Mouse (Mus musculus) neural tube, embryonic 13.5 days (tissue): ENCODE data around the gene Ror1. TPM values are rescaled to one million over a fixed set of nuclear protein-coding genes. Genes with fewer than 3 reads are reported as not detected.

Experiments used
- ATAC-seq: fragments of 200-750 bp; cut with Nextera tagmentation; 2 replicates; pipeline ENCODE4 v1.8.0; 2017; ENCODE audit warnings: low read depth, mild to moderate bottlenecking, moderate TSS enrichment, moderate library complexity
- H3K27ac ChIP-seq: fragments of 300-500 bp; sonication (generic); replicated peaks from 2 replicates; pipeline ENCODE4 v1.5.1; 2015; ENCODE audit warnings: moderate library complexity, mild to moderate bottlenecking, inconsistent platforms
- H3K27me3 ChIP-seq: fragments of 300-500 bp; sonication (generic); 2 replicates; pipeline ENCODE4 v1.6.1; 2015; ENCODE audit warnings: mild to moderate bottlenecking, inconsistent platforms
- H3K36me3 ChIP-seq: fragments of 300-500 bp; sonication (generic); 2 replicates; pipeline ENCODE4 v1.6.1; 2015; ENCODE audit warnings: mild to moderate bottlenecking, inconsistent platforms
- H3K4me1 ChIP-seq: fragments of 300-500 bp; sonication (generic); replicated peaks from 2 replicates; pipeline ENCODE4 v1.6.1; 2015; ENCODE audit warnings: inconsistent platforms
- H3K4me2 ChIP-seq: fragments of 300-500 bp; sonication (generic); 2 replicates; pipeline ENCODE4 v1.6.1; 2015; ENCODE audit warnings: inconsistent platforms, mild to moderate bottlenecking, moderate library complexity
- H3K4me3 ChIP-seq: fragments of 300-500 bp; sonication (generic); 2 replicates; pipeline ENCODE4 v1.5.1; 2015; ENCODE audit warnings: mild to moderate bottlenecking, inconsistent platforms
- H3K9ac ChIP-seq: fragments of 300-500 bp; sonication (generic); 2 replicates; pipeline ENCODE4 v1.6.1; 2015; ENCODE audit warnings: moderate library complexity, mild to moderate bottlenecking, inconsistent platforms
- H3K9me3 ChIP-seq: fragments of 300-500 bp; sonication (generic); 2 replicates; pipeline ENCODE4 v1.6.1; 2016; ENCODE audit warnings: inconsistent platforms
- WGBS: fragments of 180-500 bp; shearing (Covaris S2); methylation state at CpG from one replicate; pipeline ENCODE4 v1.1.7; 2015; 5-methylcytosine and 5-hydroxymethylcytosine counted together
- polyA plus RNA-seq: library from polyadenylated mRNA; unstranded; fragments of >200 nt; fragmentation: Nextera tagmentation; extraction: Ambion mirVana; gene quantifications from 2 replicates; pipeline ENCODE4 v1.2.1, GENCODE M21; 2015

The Ror1 gene
- polyA plus RNA-seq, 1 experiment from 2014 or later: 1.8 TPM

- H3K27me3 ChIP-seq: 0 out of 2 replicates have a peak, but pooled peaks cover 5% of the 10 kb centered on the region
- no peak for ATAC-seq
- no peak overlapping the region for H3K27ac ChIP-seq
- 0 out of 2 replicates have a peak, but pooled peaks cover 8% of the 10 kb centered on the region for H3K4me1 ChIP-seq
- H3K9ac ChIP-seq: no peak overlapping the region
- H3K4me2 ChIP-seq: no peak overlapping the region
- no peaks in the 10 kb centered on the region for H3K9me3 ChIP-seq
- WGBS: 83% methylated on average over 13 of the region's 13 CpGs
- no peak overlapping the region for H3K4me3 ChIP-seq
- H3K36me3 ChIP-seq: no peaks in the 10 kb centered on the region
Observed at GRCm38 (mm10) chr4:100221978-100222737, 126.6 kb downstream of the Ror1 start.

GRCm38 (mm10) chr4:100223532-100223931 lies 127.9 kb downstream of the Ror1 start:
- Histone ChIP-seq H3K36me3 (no peaks in the 10 kb centered on the region), H3K9ac (no peak overlapping the region), H3K4me2 (no peak overlapping the region), H3K4me1 (0 out of 2 replicates have a peak, but pooled peaks cover 8% of the 10 kb centered on the region), H3K27ac (no peak overlapping the region), H3K27me3 (0 out of 2 replicates have a peak, but pooled peaks cover 5% of the 10 kb centered on the region), H3K9me3 (no peaks in the 10 kb centered on the region), H3K4me3 (no peak overlapping the region)
- 23% methylated on average over 1 of the region's 1 CpGs for WGBS
- ATAC-seq: no peak

GRCm38 (mm10) chr4:100223965-100224364 lies 128.4 kb downstream of the Ror1 start:
- no peak overlapping the region for H3K27ac ChIP-seq
- no peak overlapping the region for H3K4me3 ChIP-seq
- H3K9ac ChIP-seq: no peak overlapping the region
- H3K9me3 ChIP-seq: no peaks in the 10 kb centered on the region
- no peak for ATAC-seq
- H3K4me2 ChIP-seq: no peak overlapping the region
- no peaks in the 10 kb centered on the region for H3K36me3 ChIP-seq
- WGBS: 64% methylated on average over 3 of the region's 3 CpGs
- 0 out of 2 replicates have a peak, but pooled peaks cover 5% of the 10 kb centered on the region for H3K27me3 ChIP-seq
- H3K4me1 ChIP-seq: 0 out of 2 replicates have a peak, but pooled peaks cover 8% of the 10 kb centered on the region

- no peaks in the 10 kb centered on the region for H3K36me3 ChIP-seq
- no peak overlapping the region for H3K4me2 ChIP-seq
- 46% methylated on average over 4 of the region's 4 CpGs for WGBS
- H3K9ac ChIP-seq: no peak overlapping the region
- no peak for ATAC-seq
- no peaks in the 10 kb centered on the region for H3K9me3 ChIP-seq
- no peak overlapping the region for H3K27ac ChIP-seq
- 0 out of 2 replicates have a peak, but pooled peaks cover 8% of the 10 kb centered on the region for H3K4me1 ChIP-seq
- H3K27me3 ChIP-seq: 0 out of 2 replicates have a peak, but pooled peaks cover 5% of the 10 kb centered on the region
- no peak overlapping the region for H3K4me3 ChIP-seq
Observed at GRCm38 (mm10) chr4:100226619-100227018, 131.0 kb downstream of the Ror1 start.

- 0 out of 2 replicates have a peak, but pooled peaks cover 8% of the 10 kb centered on the region for H3K4me1 ChIP-seq
- WGBS: 87% methylated on average over 3 of the region's 3 CpGs
- no peak for ATAC-seq
Observed at GRCm38 (mm10) chr4:100228106-100228505, 132.5 kb downstream of the Ror1 start.

GRCm38 (mm10) chr4:100230245-100230644 lies 134.7 kb downstream of the Ror1 start:
- ATAC-seq: no peak
- H3K9me3 ChIP-seq: no peaks in the 10 kb centered on the region
- H3K4me2 ChIP-seq: no peak overlapping the region
- H3K4me3 ChIP-seq: no peak overlapping the region
- H3K4me1 ChIP-seq: no peaks in the 10 kb centered on the region
- 62% methylated on average over 5 of the region's 5 CpGs for WGBS
- no peak overlapping the region for H3K27ac ChIP-seq
- no peaks in the 10 kb centered on the region for H3K36me3 ChIP-seq
- H3K27me3 ChIP-seq: no peaks in the 10 kb centered on the region
- H3K9ac ChIP-seq: no peak overlapping the region

More at GRCm38 (mm10) chr4:100228106-100228505, 132.5 kb downstream of the Ror1 start:
- Histone ChIP-seq H3K36me3 (no peaks in the 10 kb centered on the region), H3K27me3 (no peaks in the 10 kb centered on the region), H3K9me3 (no peaks in the 10 kb centered on the region), H3K27ac (no peak overlapping the region), H3K9ac (no peak overlapping the region), H3K4me3 (no peak overlapping the region), H3K4me2 (no peak overlapping the region)

GRCm38 (mm10) chr4:100230963-100231362 lies 135.4 kb downstream of the Ror1 start:
- no peaks in the 10 kb centered on the region for H3K36me3 ChIP-seq
- H3K4me1 ChIP-seq: no peaks in the 10 kb centered on the region
- H3K9ac ChIP-seq: no peak overlapping the region
- H3K4me3 ChIP-seq: no peak overlapping the region
- H3K27ac ChIP-seq: no peak overlapping the region
- WGBS: 93% methylated on average over 2 of the region's 2 CpGs
- H3K4me2 ChIP-seq: no peak overlapping the region
- no peak for ATAC-seq
- no peaks in the 10 kb centered on the region for H3K27me3 ChIP-seq
- no peaks in the 10 kb centered on the region for H3K9me3 ChIP-seq

- H3K4me1 ChIP-seq: no peaks in the 10 kb centered on the region
- H3K27me3 ChIP-seq: no peaks in the 10 kb centered on the region
- no peaks in the 10 kb centered on the region for H3K36me3 ChIP-seq
- no peak overlapping the region for H3K4me3 ChIP-seq
- H3K9ac ChIP-seq: no peak overlapping the region
- WGBS: 94% methylated on average over 3 of the region's 3 CpGs
- no peak overlapping the region for H3K27ac ChIP-seq
- ATAC-seq: no peak
- H3K9me3 ChIP-seq: no peaks in the 10 kb centered on the region
- no peak overlapping the region for H3K4me2 ChIP-seq
Observed at GRCm38 (mm10) chr4:100231906-100232305, 136.3 kb downstream of the Ror1 start.

GRCm38 (mm10) chr4:100232541-100232940 lies 136.9 kb downstream of the Ror1 start:
- no peaks in the 10 kb centered on the region for H3K27me3 ChIP-seq

GRCm38 (mm10) chr4:100233770-100234169 lies 138.2 kb downstream of the Ror1 start:
- Histone ChIP-seq H3K36me3 (no peaks in the 10 kb centered on the region), H3K4me1 (no peaks in the 10 kb centered on the region), H3K27me3 (no peaks in the 10 kb centered on the region), H3K27ac (no peak overlapping the region), H3K9me3 (no peaks in the 10 kb centered on the region), H3K4me2 (no peak overlapping the region), H3K9ac (no peak overlapping the region), H3K4me3 (no peak overlapping the region)
- no peak for ATAC-seq
- 86% methylated on average over 10 of the region's 10 CpGs for WGBS

More at GRCm38 (mm10) chr4:100232541-100232940, 136.9 kb downstream of the Ror1 start:
- Histone ChIP-seq H3K4me3 (no peak overlapping the region), H3K4me1 (no peaks in the 10 kb centered on the region), H3K4me2 (no peak overlapping the region), H3K27ac (no peak overlapping the region), H3K36me3 (no peaks in the 10 kb centered on the region), H3K9me3 (no peaks in the 10 kb centered on the region), H3K9ac (no peak overlapping the region)
- 90% methylated on average over 7 of the region's 7 CpGs for WGBS
- no peak for ATAC-seq

GRCm38 (mm10) chr4:100236339-100236738 lies 140.7 kb downstream of the Ror1 start:
- H3K36me3 ChIP-seq: no peaks in the 10 kb centered on the region
- 78% methylated on average over 3 of the region's 3 CpGs for WGBS
- H3K4me3 ChIP-seq: no peak overlapping the region
- no peak overlapping the region for H3K4me2 ChIP-seq
- H3K9me3 ChIP-seq: no peaks in the 10 kb centered on the region
- no peak for ATAC-seq
- no peaks in the 10 kb centered on the region for H3K27me3 ChIP-seq
- no peaks in the 10 kb centered on the region for H3K4me1 ChIP-seq
- H3K27ac ChIP-seq: no peak overlapping the region
- no peak overlapping the region for H3K9ac ChIP-seq

- H3K9me3 ChIP-seq: no peaks in the 10 kb centered on the region
- H3K27me3 ChIP-seq: no peaks in the 10 kb centered on the region
- H3K9ac ChIP-seq: no peak overlapping the region
- no peak overlapping the region for H3K4me3 ChIP-seq
- WGBS: 86% methylated on average over 6 of the region's 6 CpGs
- no peak overlapping the region for H3K27ac ChIP-seq
- H3K4me2 ChIP-seq: no peak overlapping the region
- H3K36me3 ChIP-seq: no peaks in the 10 kb centered on the region
- no peak for ATAC-seq
- no peaks in the 10 kb centered on the region for H3K4me1 ChIP-seq
Observed at GRCm38 (mm10) chr4:100242061-100242756, 146.6 kb downstream of the Ror1 start.
